Mouse (Mus musculus): ENCODE data around the gene Tmeff2.

The Tmeff2 gene

DNA sequence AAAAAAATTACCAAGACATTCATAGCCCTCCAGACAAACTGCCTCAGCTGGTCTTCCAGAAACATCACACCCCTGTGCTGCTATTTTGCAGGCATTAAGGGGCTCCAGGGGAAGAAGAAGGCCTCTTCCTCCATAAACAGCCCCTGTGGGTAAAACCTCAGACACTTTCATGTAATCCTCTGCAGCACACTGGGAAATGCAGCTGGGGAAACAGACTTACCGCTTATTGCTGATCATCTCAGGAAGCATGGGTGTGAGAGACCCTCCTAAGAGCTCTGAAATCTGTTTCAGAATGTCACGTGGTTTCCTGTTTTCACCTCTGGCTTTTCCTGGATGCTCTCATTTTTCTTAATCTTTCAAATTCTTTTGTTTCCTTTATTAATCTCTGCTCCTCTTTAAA is 204.3 kb downstream of the Tmeff2 start:
- DNase-seq (ENCODE audit: inconsistent ontology term) = no peak

DNA sequence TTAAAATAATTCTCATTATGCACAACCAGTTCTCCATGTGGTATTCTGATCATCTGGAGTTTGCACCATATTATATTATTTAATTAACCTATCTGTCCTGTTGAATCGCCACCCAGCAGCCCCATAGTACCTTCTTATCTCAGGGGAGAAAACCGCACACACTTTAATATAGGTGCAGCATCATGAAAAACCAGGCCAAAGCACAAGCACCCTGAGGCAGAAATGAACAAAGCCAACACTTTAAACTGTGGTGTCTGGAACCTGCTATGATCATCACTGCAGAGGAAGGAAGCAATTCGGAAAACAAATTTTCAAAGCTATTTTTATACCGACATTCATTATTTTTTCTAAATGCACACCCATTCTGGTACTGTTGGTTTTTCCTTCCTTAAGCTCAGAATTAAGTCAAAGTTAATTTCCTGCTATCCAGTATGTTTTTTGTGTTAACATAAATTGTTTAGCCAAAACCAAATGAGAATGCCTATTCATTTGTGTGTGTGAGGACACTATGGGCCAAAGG is 206.0 kb downstream of the Tmeff2 start:
- no peak for DNase-seq (ENCODE audit: inconsistent ontology term)

DNA sequence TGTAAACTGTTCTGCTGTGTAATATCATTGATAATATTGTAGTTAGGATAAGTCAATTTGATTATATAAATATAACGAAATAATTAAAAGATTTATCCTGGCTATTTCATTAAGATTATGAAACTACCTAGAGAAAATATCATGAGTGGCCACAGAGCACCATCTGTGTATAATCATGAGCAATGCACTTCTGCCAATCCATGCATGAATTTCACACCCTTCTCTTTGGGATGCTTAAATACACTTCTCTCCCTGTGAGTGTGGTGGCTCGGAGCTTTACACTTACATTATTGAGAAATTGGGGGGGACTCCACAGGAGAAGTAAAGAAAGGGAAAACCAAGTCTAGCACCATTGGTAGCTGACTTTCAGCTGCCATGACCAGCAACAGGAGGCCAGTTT is 206.9 kb downstream of the Tmeff2 start:
- no peak for DNase-seq (ENCODE audit: inconsistent ontology term)

DNA sequence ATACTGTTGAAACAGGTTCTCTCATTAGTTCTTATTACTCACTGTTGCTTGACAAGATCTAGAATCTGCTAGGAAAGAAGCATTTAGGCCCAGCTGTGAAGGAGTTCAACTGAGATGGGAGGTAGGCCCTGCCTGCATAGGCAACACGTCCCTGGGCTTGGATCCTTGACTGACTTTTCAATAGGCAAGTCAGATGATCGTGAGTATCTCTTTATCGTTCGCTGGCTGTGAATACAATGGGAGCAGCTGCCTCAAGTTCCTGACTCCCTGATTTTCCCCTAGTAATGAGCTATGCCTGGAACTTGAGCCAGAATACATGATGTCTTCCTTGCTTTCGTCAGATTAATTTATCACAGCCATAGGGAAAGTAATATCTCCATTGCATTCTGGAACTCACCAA is 214.3 kb downstream of the Tmeff2 start:
- DNase-seq (ENCODE audit: inconsistent ontology term) = peak; percentile 46

DNA sequence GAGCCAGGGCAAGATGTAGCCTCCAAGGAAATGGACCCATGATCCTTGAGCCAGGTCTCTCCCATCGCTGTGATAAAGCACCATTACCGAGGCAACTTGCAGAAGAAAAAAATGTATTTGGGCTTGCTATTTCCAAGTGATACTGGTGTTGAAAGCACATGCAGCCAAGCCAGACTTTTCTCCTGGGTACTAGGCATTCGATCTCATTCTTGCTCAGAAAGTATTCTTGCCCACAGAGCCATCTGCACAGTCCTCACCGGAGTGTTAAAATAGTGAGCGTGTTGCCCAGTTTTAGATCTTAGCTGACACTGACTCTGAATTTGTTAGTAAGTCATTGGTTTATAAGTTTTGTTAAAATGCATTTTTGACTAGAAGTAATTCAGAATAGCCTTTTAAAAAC is 215.3 kb downstream of the Tmeff2 start:
- DNase-seq (ENCODE audit: inconsistent ontology term) = no peak

DNA sequence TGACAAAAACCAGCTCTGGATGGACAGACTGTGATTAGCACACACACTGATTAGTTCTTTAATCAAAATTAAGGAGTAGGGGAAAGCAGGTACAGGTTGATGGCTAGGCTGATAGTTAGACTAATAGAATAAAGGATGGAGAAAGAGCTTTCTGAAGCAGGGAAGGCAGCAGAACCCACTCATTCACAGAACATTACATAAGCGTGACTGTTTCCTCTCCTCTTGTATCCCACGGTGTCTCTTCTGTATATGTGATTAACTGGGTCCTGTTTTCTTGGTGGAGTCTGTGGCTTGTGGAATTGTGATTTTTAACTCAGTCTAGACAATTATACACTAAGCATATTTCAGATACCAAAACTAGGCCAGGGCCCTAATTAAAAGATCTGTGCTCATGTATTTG is 217.4 kb downstream of the Tmeff2 start:
- DNase-seq (ENCODE audit: inconsistent ontology term) = no peak

DNA sequence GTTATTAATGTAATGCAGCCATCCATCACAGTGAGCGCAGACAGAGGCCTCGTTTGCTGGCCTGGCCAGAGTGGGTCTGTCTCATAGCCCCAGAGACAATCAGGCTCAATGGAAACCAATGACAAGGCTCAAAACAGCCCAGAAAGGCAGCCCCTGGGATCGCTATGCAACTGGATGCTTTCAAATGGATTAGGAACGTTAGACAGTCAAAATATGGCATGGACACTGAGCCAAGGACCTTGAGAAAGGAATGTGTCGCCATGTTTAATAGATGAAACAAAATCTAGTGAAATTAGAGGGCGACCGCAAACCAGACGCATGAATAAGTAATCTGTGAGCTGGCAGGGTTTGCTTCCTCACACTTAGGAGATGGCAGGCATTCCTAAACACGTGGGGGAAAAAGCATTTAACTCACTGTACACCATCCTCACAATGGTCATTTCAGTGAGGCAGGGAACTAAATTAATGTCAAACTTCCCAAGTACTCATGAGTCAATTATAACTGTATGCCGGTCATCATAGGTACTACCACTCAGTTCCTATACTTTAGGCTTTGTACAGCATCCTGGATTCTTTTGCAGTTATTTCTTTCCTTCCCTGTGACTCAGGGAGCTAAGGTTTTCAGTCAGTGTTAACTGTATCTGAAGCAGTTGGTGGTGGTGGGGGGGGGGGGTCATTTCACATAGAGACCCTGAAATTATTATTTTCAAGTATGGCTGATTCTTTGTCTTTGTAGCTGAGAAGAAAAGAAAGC is 225.4 kb downstream of the Tmeff2 start:
- peak; percentile 96 for DNase-seq (ENCODE audit: inconsistent ontology term)

DNA sequence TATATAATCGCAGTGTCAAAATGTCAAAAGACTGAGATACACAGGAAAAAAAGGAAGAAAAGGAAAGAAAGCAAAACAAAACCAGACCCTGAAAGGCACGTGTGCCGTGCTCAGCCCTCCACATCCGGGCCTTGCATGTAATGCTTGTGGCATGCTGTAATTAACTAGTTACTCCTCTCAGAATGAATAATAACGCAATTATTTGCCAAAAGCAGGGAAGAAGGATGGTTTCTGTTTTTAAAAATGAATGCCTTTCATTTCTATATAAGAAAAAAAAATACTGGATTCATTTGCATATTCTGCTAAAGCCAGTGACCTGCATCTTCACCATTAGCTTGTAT is 225.9 kb downstream of the Tmeff2 start:
- peak; percentile 91 for DNase-seq (ENCODE audit: inconsistent ontology term)

DNA sequence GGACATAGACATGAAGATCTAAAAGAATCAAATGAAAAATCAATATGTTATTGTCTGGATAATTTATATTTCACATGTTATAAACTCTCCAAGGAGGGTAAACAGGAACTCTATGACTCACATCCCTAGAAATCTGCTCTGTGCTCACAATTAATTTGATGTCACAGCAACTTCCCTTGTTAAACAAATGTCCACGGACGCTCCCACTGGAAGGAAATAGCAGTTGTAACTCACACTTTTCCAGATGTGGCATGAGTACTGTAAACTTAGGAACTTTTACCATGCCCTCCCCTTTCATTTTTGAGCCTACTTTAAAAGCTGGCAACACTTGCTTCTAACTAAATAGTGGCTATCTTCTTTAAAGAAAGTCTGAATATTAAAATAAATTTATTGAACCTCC is 236.3 kb downstream of the Tmeff2 start:
- no peak for DNase-seq (ENCODE audit: inconsistent ontology term)

DNA sequence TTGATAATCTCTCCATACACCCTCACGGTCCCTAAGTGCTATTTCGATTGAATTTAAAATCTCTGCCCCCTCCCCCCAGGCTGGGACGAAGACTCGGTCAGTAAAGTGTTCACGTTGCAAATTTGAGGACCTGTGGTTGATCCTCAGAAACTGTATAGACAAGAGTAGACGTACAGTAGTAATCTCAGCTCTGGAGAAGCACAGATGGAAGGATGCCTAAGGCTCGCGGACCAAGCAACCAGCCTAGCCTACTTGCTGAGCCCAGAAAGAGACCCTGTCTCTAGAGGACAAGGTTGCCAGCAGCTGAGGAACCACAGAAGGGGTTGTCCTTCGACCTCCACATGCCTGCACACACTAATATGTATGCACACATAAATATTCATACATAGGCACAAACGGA is 239.2 kb downstream of the Tmeff2 start:
- DNase-seq (ENCODE audit: inconsistent ontology term) = no peak

DNA sequence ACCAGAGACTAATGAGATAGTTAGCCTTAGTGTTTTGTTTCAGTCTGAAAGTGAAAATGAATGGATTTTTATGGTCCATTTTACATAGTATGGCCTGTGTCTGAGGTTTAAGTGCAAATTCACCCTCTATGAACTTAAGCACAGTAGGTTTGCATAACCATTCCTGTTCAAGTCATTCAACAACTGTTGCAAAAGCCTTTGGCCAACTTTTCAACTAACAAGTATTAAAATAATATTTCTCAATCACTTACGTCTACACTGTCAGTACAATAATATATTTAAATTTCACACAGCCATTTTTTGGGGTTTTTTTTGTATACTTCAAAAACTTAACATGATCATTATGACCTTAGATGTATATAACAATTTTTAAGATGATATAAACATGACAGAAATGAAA is 240.9 kb downstream of the Tmeff2 start:
- no peak for DNase-seq (ENCODE audit: inconsistent ontology term)

DNA sequence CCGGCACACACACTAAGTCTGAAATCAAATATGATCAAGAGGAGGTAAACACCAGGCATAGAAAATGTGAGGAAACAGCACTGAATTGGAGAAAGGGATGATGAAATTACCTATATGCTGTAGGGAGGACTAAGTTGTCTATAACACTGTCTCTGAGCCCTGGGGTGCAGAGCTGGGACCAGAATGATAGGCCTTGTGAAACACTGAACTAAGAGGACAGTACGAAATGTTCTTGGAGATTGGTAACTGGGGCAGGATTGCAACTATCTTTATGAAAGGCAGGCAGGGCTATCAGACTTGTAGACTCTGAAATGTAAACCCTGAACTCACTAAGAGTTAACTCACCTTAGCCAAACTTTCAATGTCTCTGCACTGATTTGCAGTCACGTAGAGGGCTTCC is 242.3 kb downstream of the Tmeff2 start:
- DNase-seq (ENCODE audit: inconsistent ontology term) = no peak

DNA sequence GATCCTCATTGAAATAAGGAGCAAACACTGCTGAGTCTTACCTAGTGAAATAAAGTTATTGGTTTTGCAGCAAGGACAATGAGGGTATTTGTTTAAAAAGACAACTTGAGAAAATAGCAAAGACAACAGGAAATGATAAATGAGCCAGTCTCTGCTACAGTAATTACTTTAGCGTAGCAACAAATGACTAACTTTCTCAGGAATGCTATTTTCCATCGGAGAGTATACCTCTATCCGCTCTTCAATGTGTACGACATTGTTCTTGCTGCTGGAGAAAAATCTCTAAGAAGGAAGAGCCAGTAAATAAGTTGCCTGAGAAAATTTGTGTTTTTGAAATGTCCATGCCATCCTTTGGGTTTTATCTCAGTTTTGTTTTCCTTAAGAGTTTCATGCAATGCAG is 245.2 kb downstream of the Tmeff2 start:
- DNase-seq (ENCODE audit: inconsistent ontology term) = peak; percentile 27

DNA sequence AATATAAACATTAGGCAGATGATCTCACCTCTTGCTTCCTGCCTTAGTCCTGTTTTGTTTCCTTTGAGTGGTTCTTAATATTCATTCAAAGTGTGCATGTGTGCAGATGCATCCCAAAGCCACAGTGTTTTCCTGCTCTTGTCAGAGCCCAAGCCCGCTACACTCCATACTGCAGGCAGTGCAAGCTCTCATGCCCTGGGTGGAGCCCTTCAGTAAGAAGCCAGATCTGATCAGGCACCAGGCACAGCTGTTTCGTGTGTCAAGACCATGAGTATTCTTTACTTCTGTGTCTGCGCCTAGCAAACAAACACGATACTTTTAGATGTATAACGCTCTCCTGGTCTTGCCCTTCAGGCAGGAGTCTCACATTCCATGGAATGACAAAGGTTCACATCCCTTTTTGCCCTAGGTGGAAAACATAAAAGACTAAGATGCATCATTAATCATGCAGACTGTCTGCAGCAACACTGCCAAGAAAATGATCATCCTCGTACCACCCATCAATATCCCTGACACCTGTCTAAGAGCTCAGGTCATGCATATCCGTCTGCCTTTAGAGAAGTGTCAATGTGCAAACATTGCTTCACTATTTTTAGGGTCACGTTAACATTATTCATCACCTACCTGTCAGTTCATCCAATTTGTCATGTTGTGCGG is 248.2 kb downstream of the Tmeff2 start:
- no peak for DNase-seq (ENCODE audit: inconsistent ontology term)

DNA sequence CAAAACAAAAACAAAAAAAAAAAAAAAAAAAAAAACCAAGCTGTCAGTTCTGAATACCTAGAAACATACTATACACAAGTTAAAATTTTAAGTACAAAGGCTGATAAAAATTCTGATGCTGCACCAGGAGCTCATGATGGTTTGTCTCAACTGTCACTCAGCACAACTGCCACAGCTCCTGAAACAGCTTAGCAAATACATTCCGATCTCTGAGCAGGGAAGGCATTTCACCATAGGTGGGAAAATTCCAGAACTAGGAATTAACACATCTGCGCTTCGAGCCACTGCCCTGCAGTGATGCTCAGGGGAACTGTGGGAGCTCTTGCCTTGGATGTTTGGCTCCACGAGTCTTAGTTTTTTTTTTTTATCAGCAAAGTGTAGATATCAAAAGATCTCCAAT is 249.0 kb downstream of the Tmeff2 start:
- no peak for DNase-seq (ENCODE audit: inconsistent ontology term)

DNA sequence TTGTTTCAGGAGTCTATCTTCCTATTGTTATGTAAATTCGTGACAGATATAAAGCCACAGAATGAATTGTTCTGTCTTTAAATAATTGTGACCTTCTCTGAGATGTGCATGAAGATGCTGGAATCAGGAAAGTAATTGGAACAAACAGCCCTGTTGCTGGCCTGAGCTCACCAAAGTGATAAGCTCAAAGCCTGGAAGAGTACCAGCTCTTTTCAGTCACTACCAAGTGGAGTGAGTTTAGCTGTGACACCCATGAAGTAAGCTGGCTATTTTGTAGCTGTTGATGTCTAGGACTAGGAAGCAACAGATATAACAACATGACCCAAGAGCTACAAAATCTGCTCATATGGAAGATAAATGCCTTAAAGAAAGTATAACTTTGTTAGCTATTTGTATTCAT is 249.4 kb downstream of the Tmeff2 start:
- no peak for DNase-seq (ENCODE audit: inconsistent ontology term)

DNA sequence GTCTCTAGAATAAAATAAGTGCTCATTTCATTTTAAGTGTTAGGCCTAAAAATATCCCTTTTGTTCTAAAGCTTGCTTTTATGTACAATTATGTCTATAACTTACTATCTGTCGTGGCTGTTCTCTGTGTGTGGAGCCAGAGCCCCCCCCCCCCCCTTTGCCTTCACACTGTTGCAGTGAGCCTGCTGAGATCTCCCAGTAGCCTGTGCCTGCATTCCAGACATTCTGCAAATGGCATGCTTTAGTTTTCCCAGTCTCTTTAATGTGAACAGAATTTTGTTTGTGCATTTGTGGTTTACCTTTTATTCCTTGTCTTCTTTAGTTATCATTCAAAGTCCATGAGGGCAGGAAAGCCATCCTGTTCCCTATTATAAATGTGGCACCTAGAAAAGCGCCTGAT is 251.6 kb downstream of the Tmeff2 start:
- peak; percentile 89 for DNase-seq (ENCODE audit: inconsistent ontology term)

DNA sequence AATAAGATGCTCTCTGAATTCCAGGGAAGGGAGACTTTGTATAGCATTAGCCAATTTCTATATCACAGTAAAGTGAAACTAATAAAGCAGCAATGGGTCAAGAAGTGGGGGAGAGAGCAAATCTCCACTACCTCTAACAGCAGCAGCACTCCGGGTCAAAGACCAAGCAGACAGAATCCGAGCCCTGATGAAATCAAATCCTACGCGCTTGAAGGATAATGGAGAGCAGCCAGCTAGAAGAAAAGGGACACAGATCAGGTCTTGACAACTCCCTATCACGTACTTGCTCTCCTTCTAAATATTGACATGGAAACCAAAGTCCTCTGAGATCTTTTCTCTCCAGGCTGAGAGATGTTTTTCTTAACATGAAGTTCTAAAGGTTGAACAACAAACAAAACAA is 252.4 kb downstream of the Tmeff2 start:
- DNase-seq (ENCODE audit: inconsistent ontology term) = peak; percentile 25

DNA sequence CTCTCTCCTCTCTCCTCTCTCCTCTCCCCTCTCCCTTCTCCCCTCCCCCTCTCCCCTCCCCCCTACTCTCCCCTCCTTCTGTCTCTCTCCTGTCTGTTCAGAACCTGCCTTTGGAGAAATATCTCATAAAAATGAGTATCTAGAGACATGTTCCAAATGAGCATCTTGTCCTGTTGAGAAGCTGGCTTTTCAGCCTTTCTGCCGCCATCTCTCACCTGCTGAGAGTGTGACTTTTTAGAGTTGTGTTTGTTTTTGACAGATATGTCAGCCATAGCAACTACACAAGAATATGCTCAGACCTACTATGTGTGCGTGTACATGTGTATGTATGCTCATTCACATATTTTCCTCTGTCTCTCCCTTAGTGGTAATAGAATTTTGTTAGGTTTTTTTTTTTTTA is 283.8 kb downstream of the Tmeff2 start:
- no peak for DNase-seq (ENCODE audit: inconsistent ontology term)

DNA sequence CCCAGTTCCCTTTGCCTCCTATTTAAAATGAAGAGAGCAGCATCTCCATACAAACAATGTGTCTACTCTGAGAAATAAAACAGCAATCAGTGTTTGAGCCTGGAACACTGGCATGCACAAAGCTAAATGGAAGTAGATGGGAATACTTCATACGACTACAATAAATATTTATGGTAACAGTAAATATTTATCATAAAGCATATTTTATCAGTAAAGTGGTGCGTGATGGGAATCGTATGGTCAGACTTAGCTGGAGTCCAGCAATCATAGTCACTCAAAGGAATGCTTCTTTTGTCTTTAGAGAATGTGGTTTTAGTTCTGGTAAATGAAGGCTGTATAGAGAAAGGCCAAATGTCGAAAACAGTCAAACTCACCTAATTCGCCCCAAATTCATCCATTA is 288.6 kb downstream of the Tmeff2 start:
- DNase-seq (ENCODE audit: inconsistent ontology term) = no peak

DNA sequence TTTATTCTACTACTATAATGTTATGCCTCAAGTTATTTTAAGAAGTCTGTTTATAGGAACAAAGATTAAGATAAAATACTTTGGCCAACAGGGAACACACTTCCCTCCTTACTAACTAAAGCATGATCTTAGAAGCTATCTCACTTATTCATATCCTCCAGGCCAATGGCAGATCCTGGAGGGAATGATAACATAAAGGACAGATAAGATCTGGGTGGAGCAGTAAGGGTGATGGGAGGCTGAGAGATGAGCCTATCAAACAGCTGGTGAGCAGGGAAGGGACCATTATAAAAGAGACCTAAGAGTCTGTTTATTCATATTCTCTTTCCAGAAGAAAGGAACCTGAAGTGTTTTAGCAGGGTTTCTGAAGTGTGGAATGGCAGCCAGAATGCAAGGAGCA is 290.8 kb downstream of the Tmeff2 start:
- no peak for DNase-seq (ENCODE audit: inconsistent ontology term)

DNA sequence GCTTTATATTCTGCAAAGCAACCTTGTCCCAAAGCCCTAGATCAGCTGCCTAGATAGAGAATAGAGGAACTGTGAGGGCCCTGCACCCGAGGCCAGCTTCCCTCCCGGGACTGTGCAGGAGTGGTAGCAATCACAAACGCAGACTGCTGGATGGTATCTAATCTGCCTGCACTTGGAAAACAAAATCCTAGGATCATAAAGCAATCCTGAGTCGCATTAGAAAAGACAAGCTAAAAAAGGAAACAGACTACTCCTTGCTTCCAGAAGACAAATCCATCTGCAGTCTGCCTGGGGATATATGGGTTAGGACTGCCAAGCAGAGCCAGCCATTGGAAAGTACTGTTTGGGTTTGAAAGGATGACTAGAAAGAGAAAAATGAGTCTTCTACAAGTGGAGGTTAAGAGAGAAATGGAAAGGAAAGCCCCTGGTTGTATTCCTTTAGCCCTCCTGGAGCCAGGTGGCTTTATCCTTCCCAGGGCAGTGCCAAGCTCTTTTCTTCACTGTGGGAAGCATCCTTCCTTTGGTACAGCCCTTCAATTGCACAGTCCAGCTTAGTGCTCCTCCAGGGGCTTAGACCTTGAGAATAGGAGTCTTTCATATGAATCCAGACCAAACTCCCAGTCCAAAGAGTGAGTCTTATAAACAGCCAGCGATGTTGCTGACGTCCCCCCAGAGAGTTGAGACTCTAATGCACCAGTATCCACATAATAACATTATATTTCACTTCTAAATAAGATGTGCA is 291.6 kb downstream of the Tmeff2 start:
- DNase-seq (ENCODE audit: inconsistent ontology term) = no peak

Measured in Muller cell, postnatal 12 days (primary cell).